Mouse (Mus musculus) olfactory bulb, adult 2 months (tissue): ENCODE measurements around the gene Zfp14. TPM values are rescaled to one million over a fixed set of nuclear protein-coding genes. Genes with fewer than 3 reads are reported as not detected.

Experiments
- H3K27ac ChIP-seq: fragments of 200-500 bp; 2 replicates; pipeline ENCODE4 v1.5.1; 2012; ENCODE audit warnings: low read depth, low read length; ENCODE audit not compliant: insufficient read depth
- H3K4me1 ChIP-seq: fragments of 200-500 bp; 2 replicates; pipeline ENCODE4 v1.6.1; 2012; ENCODE audit warnings: low read length; ENCODE audit not compliant: control insufficient read depth, insufficient read depth
- H3K4me3 ChIP-seq: fragments of 200-500 bp; 2 replicates; pipeline ENCODE4 v1.5.1; 2012; ENCODE audit warnings: mild to moderate bottlenecking, low read depth, low read length, moderate library complexity; ENCODE audit not compliant: insufficient read depth
- CTCF ChIP-seq: fragments of 200-500 bp; IDR thresholded peaks from 2 replicates; pipeline ENCODE4 v1.5.1; 2012; ENCODE audit warnings: low read depth, mild to moderate bottlenecking, low read length, moderate library complexity; ENCODE audit not compliant: insufficient read depth
- POLR2A ChIP-seq: fragments of 200-500 bp; IDR thresholded peaks from 2 replicates; pipeline ENCODE4 v1.6.1; 2012; ENCODE audit warnings: mild to moderate bottlenecking, low read depth, low read length, moderate library complexity; ENCODE audit not compliant: insufficient read depth
- WGBS: fragments of 180-500 bp; shearing (Covaris S2); methylation state at CpG from one replicate; pipeline ENCODE4 v1.1.7; 2018; 5-methylcytosine and 5-hydroxymethylcytosine counted together
- polyA plus RNA-seq: library from polyadenylated mRNA; stranded (reverse); fragments of >200 nt; gene quantifications from 2 replicates; pipeline ENCODE4 v1.2.4, GENCODE M21; 2012; ENCODE audit warnings: low replicate concordance; ENCODE audit not compliant: missing spikeins, insufficient read depth, insufficient read length

Zfp14 gene
- polyA plus RNA-seq, 1 experiment, result not detected

DNA sequence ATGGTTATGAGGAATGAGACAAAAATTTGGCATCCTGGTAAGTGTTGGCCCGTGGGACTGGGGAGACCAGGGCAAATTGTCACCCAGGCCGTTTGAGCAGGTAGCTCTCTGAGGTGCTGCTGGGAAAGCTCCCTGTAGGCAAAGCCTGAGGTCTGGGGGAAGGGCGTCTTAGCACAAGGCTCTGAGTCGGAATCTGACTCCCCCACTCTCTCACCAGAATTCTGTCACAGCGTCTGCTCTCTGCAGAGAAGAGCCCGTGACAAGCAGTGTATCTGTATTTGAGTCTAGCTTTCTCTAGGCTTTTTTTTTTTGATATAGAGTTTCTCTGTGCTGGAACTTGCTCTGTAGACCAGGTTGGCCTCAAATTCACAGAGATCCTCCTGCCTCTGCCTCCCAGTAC lies 34.0 kb downstream of the Zfp14 start:
- TF ChIP-seq CTCF (no peak), POLR2A (no peak)
- WGBS, result 91% methylated on average over 6 of the region's 6 CpGs
- H3K27ac ChIP-seq, result no peak overlapping the region
- peaks cover 3% of the 10 kb centered on the region for H3K4me1 ChIP-seq
- H3K4me3 ChIP-seq, result no peak overlapping the region

- H3K4me3 ChIP-seq, result no peak overlapping the region
- H3K27ac ChIP-seq, result no peak overlapping the region
- TF ChIP-seq POLR2A (no peak), CTCF (no peak)
- 32% methylated on average over 4 of the region's 4 CpGs for WGBS
- peaks cover 14% of the 10 kb centered on the region for H3K4me1 ChIP-seq
These were observed 38.2 kb downstream of the Zfp14 start for GRCm38 (mm10) chr7:30012956-30013363.

DNA sequence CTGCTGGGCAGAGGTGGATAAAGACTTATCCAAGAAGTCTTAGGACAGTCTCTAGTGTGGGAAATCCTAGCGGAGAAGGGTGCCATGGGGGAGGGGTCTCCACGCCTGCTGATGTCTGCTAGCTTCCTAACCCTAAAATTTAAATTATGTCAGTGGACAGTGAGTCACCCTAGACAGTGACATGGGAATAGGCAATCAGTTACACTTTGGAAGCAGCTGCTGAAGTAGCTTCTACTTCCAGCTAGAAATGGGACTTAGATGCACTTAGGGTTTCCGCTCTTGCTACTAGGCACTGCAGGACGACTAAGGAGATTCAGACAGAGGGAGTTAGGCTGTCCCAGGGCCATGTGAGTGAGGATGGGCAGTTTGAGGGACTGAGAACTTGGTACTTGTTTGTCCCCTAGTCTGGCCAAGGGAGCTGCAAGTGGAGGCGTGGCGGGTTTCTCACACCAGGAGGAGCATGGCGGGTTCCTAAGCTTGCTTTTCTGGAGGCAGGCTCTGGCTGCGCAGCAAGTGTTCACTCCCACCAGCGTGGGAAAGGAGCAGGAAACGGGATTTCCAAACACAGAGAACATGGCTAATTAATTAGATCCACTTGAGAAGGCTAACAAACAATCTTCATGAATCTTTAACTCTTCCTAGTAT lies 40.5 kb downstream of the Zfp14 start:
- TF ChIP-seq CTCF (no peak), POLR2A (no peak)
- Histone ChIP-seq H3K4me1 (peaks cover 14% of the 10 kb centered on the region), H3K4me3 (no peak overlapping the region), H3K27ac (no peak overlapping the region)
- WGBS, result 48% methylated on average over 10 of the region's 10 CpGs

- Histone ChIP-seq H3K27ac (no peak overlapping the region), H3K4me1 (peaks cover 14% of the 10 kb centered on the region), H3K4me3 (no peak overlapping the region)
- TF ChIP-seq POLR2A (no peak), CTCF (no peak)
- 41% methylated on average over 21 of the region's 21 CpGs for WGBS
These were observed 41.7 kb downstream of the Zfp14 start for GRCm38 (mm10) chr7:30009321-30010085.

- 76% methylated on average over 6 of the region's 6 CpGs for WGBS
- TF ChIP-seq CTCF, result no peak
- no peak for TF ChIP-seq POLR2A
- Histone ChIP-seq H3K4me1 (peaks cover 12% of the 10 kb centered on the region), H3K4me3 (no peak overlapping the region), H3K27ac (no peak overlapping the region)
These were observed 43.0 kb downstream of the Zfp14 start for GRCm38 (mm10) chr7:30008020-30008690.

DNA sequence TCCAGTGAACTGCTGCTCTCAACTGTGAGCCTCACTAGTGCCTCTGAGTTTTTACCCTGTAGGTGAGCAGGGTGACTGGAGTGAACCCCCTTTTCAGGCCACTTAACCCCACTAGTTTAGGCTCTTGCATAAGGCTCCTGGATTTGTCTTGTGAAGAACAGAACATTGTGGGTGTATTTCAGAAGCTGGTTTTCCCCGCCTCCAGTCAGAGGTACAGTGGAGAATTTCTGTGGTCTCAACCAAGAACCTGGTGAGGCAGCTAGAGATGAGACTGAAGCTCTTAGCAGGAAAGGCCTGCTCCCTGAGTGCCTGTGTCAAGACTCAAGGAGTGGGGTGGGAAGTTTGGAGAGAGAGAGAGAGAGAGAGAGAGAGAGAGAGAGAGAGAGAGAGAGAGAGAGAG lies 43.6 kb downstream of the Zfp14 start:
- TF ChIP-seq POLR2A, result no peak
- no peak for TF ChIP-seq CTCF
- no peak overlapping the region for H3K27ac ChIP-seq
- 85% methylated on average over 1 of the region's 1 CpGs for WGBS
- no peak overlapping the region for H3K4me3 ChIP-seq
- H3K4me1 ChIP-seq, result peaks cover 10% of the 10 kb centered on the region

- H3K4me3 ChIP-seq, result no peak overlapping the region
- H3K4me1 ChIP-seq, result no peaks in the 10 kb centered on the region
- H3K27ac ChIP-seq, result no peak overlapping the region
- 87% methylated on average over 5 of the region's 5 CpGs for WGBS
- TF ChIP-seq CTCF, result no peak
- TF ChIP-seq POLR2A, result no peak
These were observed 50.6 kb downstream of the Zfp14 start for GRCm38 (mm10) chr7:30000601-30001000.

GRCm38 (mm10) chr7:29995134-29995533 lies 56.0 kb downstream of the Zfp14 start:
- Histone ChIP-seq H3K4me3 (no peak overlapping the region), H3K27ac (no peak overlapping the region), H3K4me1 (no peaks in the 10 kb centered on the region)
- 91% methylated on average over 8 of the region's 8 CpGs for WGBS
- TF ChIP-seq POLR2A (no peak), CTCF (no peak)

- H3K27ac ChIP-seq, result no peak overlapping the region
- TF ChIP-seq CTCF, result no peak
- no peak for TF ChIP-seq POLR2A
- H3K4me3 ChIP-seq, result no peak overlapping the region
- no peaks in the 10 kb centered on the region for H3K4me1 ChIP-seq
- WGBS, result 97% methylated on average over 9 of the region's 9 CpGs
These were observed 57.8 kb downstream of the Zfp14 start for GRCm38 (mm10) chr7:29993340-29993739.
